In the genomic region with DNA sequence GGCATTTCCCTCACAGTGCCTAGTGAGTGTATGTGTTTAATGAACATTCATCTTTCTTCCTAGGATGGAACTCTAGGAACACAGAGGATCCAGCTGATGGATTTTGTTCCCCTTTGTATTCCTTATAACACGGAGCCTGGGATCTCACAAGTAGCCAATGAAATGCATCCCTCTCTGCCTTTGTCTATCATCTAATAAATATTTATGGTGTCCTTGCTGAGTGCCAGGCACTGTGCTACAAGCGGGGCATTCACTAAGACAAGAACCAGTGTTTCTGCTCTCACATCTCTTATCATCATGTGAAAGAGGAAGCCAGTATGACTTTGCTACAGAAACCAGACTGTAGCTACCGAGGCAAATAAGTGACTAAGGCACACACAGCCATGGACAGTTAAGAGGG, we compare ENCODE assay signal across 19 mouse cellular contexts. TPM values are rescaled to one million over a fixed set of nuclear protein-coding genes. Genes with fewer than 3 reads are reported as not detected.
A peak's percentile ranks its signal among the peaks of the same experiment; 100 is the strongest.
DNase-seq lines count a peak whose midpoint lies in the region; ATAC-seq and TF ChIP-seq lines count a peak whose summit lies in the region.
"Had no signal": no experiment of that assay in that cellular context is flagged by ENCODE, and none has a peak within 500 bp of the region (broad histone marks: within the 10 kb centered on the region; RNA-seq: fewer than 3 reads in every experiment).

No protein-coding gene starts in this region.

- no peak overlapping the region for H3K27ac ChIP-seq in forebrain, embryonic 14.5 days (ENCODE audit: low read depth, low read length)
- no peak overlapping the region for H3K27ac ChIP-seq in forebrain, postnatal 0 days (ENCODE audit: low read depth, low read length)
- 0 out of 2 replicates have a peak overlapping the region, but pooled peaks have one; percentile 3 for H3K27ac ChIP-seq in layer of hippocampus, adult 2 months
- no peak overlapping the region for H3K27ac ChIP-seq in MEL (ENCODE audit: control insufficient read depth, low read depth, low read length)
- H3K27ac ChIP-seq in embryonic facial prominence, embryonic 10.5 days (replicated peaks), result no peak overlapping the region
- H3K27ac ChIP-seq: embryonic facial prominence, embryonic 13.5 days; gastrocnemius, adult 2 months; heart, embryonic 15.5 days; intestine, embryonic 15.5 days; liver, embryonic 14.5 days; lung, embryonic 15.5 days had no signal

- H3K9ac ChIP-seq in forebrain, embryonic 14.5 days (ENCODE audit: low read length), result no peak overlapping the region
- no peak overlapping the region for H3K9ac ChIP-seq in forebrain, postnatal 0 days
- no peak overlapping the region for H3K9ac ChIP-seq in MEL (ENCODE audit: control insufficient read depth, low read depth, low read length, poor library complexity, severe bottlenecking)
- H3K9ac ChIP-seq: embryonic facial prominence, embryonic 13.5 days; heart, embryonic 15.5 days; intestine, embryonic 15.5 days; liver, embryonic 14.5 days; lung, embryonic 15.5 days had no signal

- peaks cover 17% of the 10 kb centered on the region for H3K4me1 ChIP-seq in forebrain, embryonic 14.5 days (ENCODE audit: control insufficient read depth, insufficient read depth, low read length)
- H3K4me1 ChIP-seq in forebrain, postnatal 0 days (ENCODE audit: insufficient read depth), result no peaks in the 10 kb centered on the region; the same call in 1 of the 2 replicates
- H3K4me1 ChIP-seq in MEL (ENCODE audit: control insufficient read depth in 1 of 2, insufficient read depth in 2 of 2, low read length in 2 of 2), result no peaks in the 10 kb centered on the region
- peaks cover 22% of the 10 kb centered on the region for H3K4me1 ChIP-seq in embryonic facial prominence, embryonic 10.5 days

- H3K36me3 ChIP-seq in forebrain, embryonic 14.5 days (ENCODE audit: control insufficient read depth, insufficient read depth, low read length), result no peaks in the 10 kb centered on the region
- no peaks in the 10 kb centered on the region for H3K36me3 ChIP-seq in forebrain, postnatal 0 days (ENCODE audit: insufficient read depth)
- H3K36me3 ChIP-seq in MEL (ENCODE audit: control insufficient read depth in 1 of 2, insufficient read depth in 2 of 2, low read length in 2 of 2), result no peaks in the 10 kb centered on the region
- no peaks in the 10 kb centered on the region for H3K36me3 ChIP-seq in embryonic facial prominence, embryonic 10.5 days (replicated peaks)
- H3K36me3 ChIP-seq: embryonic facial prominence, embryonic 13.5 days; G1E; heart, embryonic 15.5 days; intestine, embryonic 15.5 days; lung, embryonic 15.5 days had no signal

- H3K79me2 ChIP-seq in MEL (ENCODE audit: control insufficient read depth, insufficient read depth, low read length, poor library complexity), result no peaks in the 10 kb centered on the region

- H3K4me3 ChIP-seq in forebrain, embryonic 14.5 days (ENCODE audit: low read depth, low read length), result no peak overlapping the region
- H3K4me3 ChIP-seq in forebrain, postnatal 0 days (ENCODE audit: low read depth, low read length), result no peak overlapping the region
- no peak overlapping the region for H3K4me3 ChIP-seq in layer of hippocampus, adult 2 months
- no peak overlapping the region for H3K4me3 ChIP-seq in MEL (ENCODE audit: control insufficient read depth in 1 of 2, insufficient read depth in 1 of 2, low read depth in 2 of 2, low read length in 2 of 2)
- no peak overlapping the region for H3K4me3 ChIP-seq in embryonic facial prominence, embryonic 10.5 days
- H3K4me3 ChIP-seq: embryonic facial prominence, embryonic 13.5 days; gastrocnemius, adult 2 months; heart, embryonic 15.5 days; intestine, embryonic 15.5 days; lung, embryonic 15.5 days had no signal

- TF ChIP-seq CTCF in forebrain, postnatal 0 days (IDR thresholded peaks at IDR 0.05; ENCODE audit: low read depth), result no peak
- TF ChIP-seq CTCF in layer of hippocampus, adult 2 months (conservative IDR thresholded peaks at IDR 0.05), result no peak
- TF ChIP-seq CTCF in MEL (IDR thresholded peaks at IDR 0.05 in 2 of 3, conservative IDR thresholded peaks at IDR 0.05 in 1 of 3; ENCODE audit: control insufficient read depth in 1 of 3, insufficient read depth in 1 of 3, low read depth in 2 of 3, low read length in 3 of 3, poor library complexity in 1 of 3, severe bottlenecking in 1 of 3), result no peak

- TF ChIP-seq POLR2A in MEL (IDR thresholded peaks at IDR 0.05; ENCODE audit: control insufficient read depth in 1 of 2, insufficient read depth in 1 of 2, low read depth in 1 of 2, low read length in 2 of 2, poor library complexity in 1 of 2), result no peak

- no peak overlapping the region for H3K4me2 ChIP-seq in forebrain, embryonic 14.5 days (ENCODE audit: low read length)
- no peak overlapping the region for H3K4me2 ChIP-seq in forebrain, postnatal 0 days (ENCODE audit: low read depth)
- H3K4me2 ChIP-seq: embryonic facial prominence, embryonic 13.5 days; heart, embryonic 15.5 days; intestine, embryonic 15.5 days; lung, embryonic 15.5 days had no signal

- H3K9me3 ChIP-seq in forebrain, embryonic 14.5 days (replicated peaks; ENCODE audit: control insufficient read depth, low read length), result no peaks in the 10 kb centered on the region
- H3K9me3 ChIP-seq in forebrain, postnatal 0 days (ENCODE audit: low read length), result no peaks in the 10 kb centered on the region
- H3K9me3 ChIP-seq in MEL (replicated peaks; ENCODE audit: insufficient read depth, low read length), result no peaks in the 10 kb centered on the region
- no peaks in the 10 kb centered on the region for H3K9me3 ChIP-seq in embryonic facial prominence, embryonic 10.5 days
- H3K9me3 ChIP-seq: embryonic facial prominence, embryonic 13.5 days; G1E; heart, embryonic 15.5 days; intestine, embryonic 15.5 days; lung, embryonic 15.5 days had no signal

- peak; percentile 35 for DNase-seq in forebrain, embryonic 14.5 days (ENCODE audit: low spot score)
- no peak for DNase-seq in forebrain, postnatal 0 days
- no peak for DNase-seq in layer of hippocampus, adult 2 months (ENCODE audit: low spot score in 2 of 2)
- DNase-seq in layer of hippocampus, adult 11-12 months (ENCODE audit: low spot score), result no peak
- peak; percentile 21 for DNase-seq in MEL (ENCODE audit: low read depth, low spot score)
- DNase-seq in embryonic facial prominence, embryonic 10.5 days (ENCODE audit: low spot score), result no peak
- DNase-seq: adrenal gland, postnatal 25 days; cerebellum, adult 8-10 months; heart, postnatal 4 days; thymus, postnatal 14 days had no signal

- ATAC-seq in forebrain, embryonic 14.5 days, result 0 out of 2 replicates have a peak, but pooled peaks have one; percentile 16
- ATAC-seq in forebrain, postnatal 0 days, result no peak
- 0 out of 2 replicates have a peak, but pooled peaks have one; percentile 30 for ATAC-seq in megakaryocyte progenitor cell, adult 5-6 weeks (replicated peaks; ENCODE audit: poor library complexity)
- ATAC-seq: forebrain, embryonic 16.5 days; intestine, embryonic 15.5 days had no signal

- no peak for TF ChIP-seq RAD21 in MEL (IDR thresholded peaks at IDR 0.05; ENCODE audit: low read depth, low read length)

- WGBS in forebrain, embryonic 14.5 days, result 20% methylated on average over 3 of the region's 3 CpGs
- WGBS in forebrain, postnatal 0 days, result 20% methylated on average over 3 of the region's 3 CpGs
- 70% methylated on average over 3 of the region's 3 CpGs for WGBS in embryonic facial prominence, embryonic 10.5 days

- TF ChIP-seq EP300 in MEL (IDR thresholded peaks at IDR 0.05; ENCODE audit: low read depth in 1 of 2, low read length in 2 of 2), result no peak

- peaks cover 10% of the 10 kb centered on the region; the same call in 1 of the 2 replicates for H3K27me3 ChIP-seq in forebrain, embryonic 14.5 days (replicated peaks; ENCODE audit: control insufficient read depth, insufficient read depth, low read length)
- H3K27me3 ChIP-seq in forebrain, postnatal 0 days (ENCODE audit: insufficient read depth, low read length), result no peaks in the 10 kb centered on the region
- peaks cover 0 to 2% of the 10 kb centered on the region in 2 experiments; a peak in 1 of 4 replicates for H3K27me3 ChIP-seq in MEL (ENCODE audit: control insufficient read depth in 1 of 2, insufficient read depth in 2 of 2, low read length in 2 of 2)
- peaks cover 14% of the 10 kb centered on the region for H3K27me3 ChIP-seq in embryonic facial prominence, embryonic 10.5 days (replicated peaks; ENCODE audit: low read depth, poor library complexity, severe bottlenecking)
- H3K27me3 ChIP-seq: embryonic facial prominence, embryonic 13.5 days; intestine, embryonic 15.5 days; lung, embryonic 15.5 days had no signal

TF ChIP-seq in MEL, 35 proteins besides CTCF, POLR2A, EP300 and RAD21:
- TF ChIP-seq MYC (IDR thresholded peaks at IDR 0.05; ENCODE audit: low read depth, low read length) (no peak), ETS1 (IDR thresholded peaks at IDR 0.05; ENCODE audit: low read depth, low read length) (no peak), GATA1 (IDR thresholded peaks at IDR 0.05; ENCODE audit: low read depth, low read length) (no peak)
TF ChIP-seq in MEL: peak in this region for 0.

RNA-seq across cellular contexts. Expression of a gene that starts 3.0 kb away (rescaled TPM):
- 0.88 and 1.3 TPM in 2 replicates for polyA plus RNA-seq in forebrain, embryonic 14.5 days (2014; fragmentation: Nextera tagmentation; extraction: Ambion mirVana)
- total RNA-seq in forebrain, postnatal 0 days (2014; rRNA removed), result 2.4 and 3.1 TPM in 2 replicates
- 0.73 and 1.0 TPM in 2 replicates for polyA plus RNA-seq in forebrain, postnatal 0 days (2015; fragmentation: Nextera tagmentation; extraction: Ambion mirVana)
- total RNA-seq in layer of hippocampus, adult 2 months (2021), result 1 to 10 TPM; 5.2 to 5.8 TPM
- 0.03 and 0.04 TPM in 2 replicates for total RNA-seq in MEL (2012; rRNA removed)
- polyA plus RNA-seq in MEL (2012; ENCODE audit: insufficient read depth in 1 of 2, insufficient read length in 2 of 2, low read depth in 1 of 2, low replicate concordance in 2 of 2, missing spikeins in 1 of 2), result not detected
- total RNA-seq in megakaryocyte progenitor cell, adult 5-6 weeks (2015), result 0.44 and 0.81 TPM in 2 replicates
- total RNA-seq in megakaryocyte progenitor cell, adult 5-6 weeks (2017), result 0.25 and 0.27 TPM in 2 replicates
- 6.1 TPM in 2 replicates for polyA plus RNA-seq in embryonic facial prominence, embryonic 10.5 days (2016; fragmentation: Nextera tagmentation; extraction: Ambion mirVana)

RNA-seq across cellular contexts. Expression of a gene that starts 42.7 kb away (rescaled TPM):
- 4.0 and 7.0 TPM in 2 replicates for polyA plus RNA-seq in forebrain, embryonic 14.5 days (2014; fragmentation: Nextera tagmentation; extraction: Ambion mirVana)
- total RNA-seq in forebrain, postnatal 0 days (2014; rRNA removed), result 15.7 and 19.2 TPM in 2 replicates
- 1.6 and 2.6 TPM in 2 replicates for polyA plus RNA-seq in forebrain, postnatal 0 days (2015; fragmentation: Nextera tagmentation; extraction: Ambion mirVana)
- total RNA-seq in layer of hippocampus, adult 2 months (2021), result 10 to 100 TPM; 14.8 to 17.3 TPM
- total RNA-seq in MEL (2012; rRNA removed), result 17.5 and 19.8 TPM in 2 replicates
- 10 to 100 TPM in 1 of 2 experiments, not detected in 1; 20.6 TPM for polyA plus RNA-seq in MEL (2012; ENCODE audit: insufficient read depth in 1 of 2, insufficient read length in 2 of 2, low read depth in 1 of 2, low replicate concordance in 2 of 2, missing spikeins in 1 of 2)
- 28.2 and 32.7 TPM in 2 replicates for total RNA-seq in megakaryocyte progenitor cell, adult 5-6 weeks (2015)
- total RNA-seq in megakaryocyte progenitor cell, adult 5-6 weeks (2017), result 27.1 and 33.8 TPM in 2 replicates
- 13.0 and 13.3 TPM in 2 replicates for polyA plus RNA-seq in embryonic facial prominence, embryonic 10.5 days (2016; fragmentation: Nextera tagmentation; extraction: Ambion mirVana)

Comparison
In these comparisons a context has a peak if more than half of its experiments do, and no peak if none do; other contexts are left out.
1. DNase-seq: peak in forebrain, embryonic 14.5 days (single experiment) and MEL (single experiment); none in forebrain, postnatal 0 days (single experiment), layer of hippocampus, adult 2 months (0 of 2), layer of hippocampus, adult 11-12 months (single experiment) and embryonic facial prominence, embryonic 10.5 days (single experiment).